Mouse (Mus musculus): ENCODE results near the gene Sectm1a.
"Not testable (repeated sequence)": the region's sequence is repeated elsewhere in the genome, so short reads cannot be mapped to it uniquely, and the experiment has no call there.

Sectm1a gene

DNA sequence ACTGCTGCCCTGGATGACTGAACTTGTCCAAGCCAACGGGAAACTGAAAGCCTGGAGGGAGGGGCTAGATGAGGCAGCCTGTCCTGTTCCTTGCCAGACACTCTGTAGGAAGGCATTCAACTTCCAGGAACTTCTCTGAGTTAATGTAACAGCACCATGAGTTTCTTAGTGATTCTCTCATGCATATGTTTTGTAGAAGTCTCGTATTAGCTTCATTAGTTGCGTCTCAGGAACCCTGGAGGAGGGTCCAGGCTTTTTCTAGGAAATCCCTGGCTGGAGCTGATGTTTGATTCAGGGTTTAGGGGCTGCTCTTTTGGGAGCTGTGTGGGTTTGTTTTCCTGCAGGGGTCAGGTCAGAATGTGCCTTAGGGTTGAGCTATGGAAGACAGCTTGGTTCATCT lies at the start of gene Sectm1a:
Gene Sectm1a, minus strand, starts transcription at position 101 of the 400 bp plus-strand sequence.
- no peak for DNase-seq (ENCODE audit: low spot score)

DNA sequence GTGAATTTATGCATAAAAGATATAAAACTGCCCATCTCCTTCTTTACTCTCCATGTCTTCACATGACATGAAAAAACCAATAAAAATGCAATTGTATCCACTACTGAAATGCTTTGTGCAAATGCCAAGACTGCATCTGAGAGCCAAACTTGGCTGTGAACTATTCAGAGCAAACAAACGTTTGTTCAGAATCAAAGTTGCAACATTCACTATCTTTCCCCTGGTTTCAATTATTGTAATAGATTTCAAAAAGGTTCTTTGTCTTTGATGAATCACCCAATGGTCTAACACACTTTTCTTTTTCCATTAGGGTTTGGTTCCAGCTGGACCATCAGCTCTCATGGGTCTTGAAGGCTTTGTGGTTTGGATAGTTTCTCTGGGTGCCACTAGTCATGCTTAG lies 48.6 kb upstream of the Sectm1a start:
- DNase-seq (ENCODE audit: low spot score), result no peak

DNA sequence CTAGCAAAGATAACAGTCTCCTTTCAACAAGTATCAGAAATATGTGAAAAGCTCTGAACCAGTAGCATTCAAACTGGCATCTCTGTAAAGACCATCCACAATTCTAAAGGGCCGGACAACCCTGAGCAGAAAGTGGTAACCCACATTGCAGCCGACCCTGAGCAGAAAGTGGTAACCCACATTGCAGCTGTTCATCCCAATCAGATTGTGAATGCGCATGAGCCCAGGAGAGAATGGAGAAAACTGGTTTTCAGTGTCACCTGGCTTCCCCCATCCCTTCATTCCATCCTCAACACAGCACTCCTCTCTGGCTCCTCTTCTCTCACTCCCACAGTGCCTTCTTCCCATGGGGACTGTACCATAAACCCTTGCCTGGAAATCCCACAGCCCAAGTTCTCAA lies 46.4 kb upstream of the Sectm1a start:
- no peak for DNase-seq (ENCODE audit: low spot score)

DNA sequence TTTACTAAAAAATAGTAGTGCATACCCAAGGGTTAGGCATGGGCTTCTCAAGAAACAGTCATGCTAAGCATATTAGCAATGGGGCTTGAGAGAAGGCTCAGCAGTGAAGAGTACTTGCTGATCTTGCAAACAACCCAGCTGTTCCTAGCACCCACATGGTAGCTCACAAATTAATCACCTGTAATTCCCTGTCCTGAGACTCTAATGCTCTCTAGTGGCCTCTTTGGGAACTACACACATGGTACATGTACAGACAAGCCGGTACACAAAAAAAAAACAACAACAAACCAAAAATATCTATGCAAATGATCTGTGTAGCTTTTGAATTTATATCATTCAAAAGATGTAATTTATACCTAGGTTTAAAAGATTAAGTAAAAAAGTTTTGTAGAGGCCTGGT lies 45.4 kb upstream of the Sectm1a start:
- no peak for DNase-seq (ENCODE audit: low spot score)

DNA sequence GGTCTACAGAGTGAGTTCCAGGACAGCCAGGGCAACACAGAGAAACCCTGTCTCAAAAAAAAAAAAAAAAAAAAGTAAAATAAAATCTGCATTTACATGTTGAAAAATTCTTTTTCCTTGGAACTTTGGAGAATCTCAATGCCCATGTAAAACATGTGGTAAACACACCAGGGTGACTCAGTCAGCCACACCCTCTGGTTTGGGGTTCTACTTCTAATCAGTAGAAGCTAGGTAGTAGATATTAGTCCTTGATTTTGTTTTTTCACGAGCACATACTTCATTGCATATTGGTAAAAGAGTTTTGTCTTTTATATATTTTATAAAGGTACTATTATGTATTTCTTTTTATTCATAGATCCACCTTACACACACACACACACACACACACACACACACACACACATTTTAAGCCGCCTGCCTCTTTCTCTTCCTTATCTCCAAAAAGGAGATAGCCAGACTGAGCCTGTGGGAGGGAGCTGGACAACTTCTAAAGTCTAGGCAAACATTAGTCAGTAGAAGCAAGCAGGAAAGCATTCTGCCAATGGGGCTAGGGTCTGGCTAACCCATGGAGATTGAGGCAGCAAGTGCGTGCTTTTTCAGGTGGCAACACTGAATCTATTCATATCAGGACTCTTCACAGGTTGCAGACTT lies 44.6 kb upstream of the Sectm1a start:
- no peak for DNase-seq (ENCODE audit: low spot score)

DNA sequence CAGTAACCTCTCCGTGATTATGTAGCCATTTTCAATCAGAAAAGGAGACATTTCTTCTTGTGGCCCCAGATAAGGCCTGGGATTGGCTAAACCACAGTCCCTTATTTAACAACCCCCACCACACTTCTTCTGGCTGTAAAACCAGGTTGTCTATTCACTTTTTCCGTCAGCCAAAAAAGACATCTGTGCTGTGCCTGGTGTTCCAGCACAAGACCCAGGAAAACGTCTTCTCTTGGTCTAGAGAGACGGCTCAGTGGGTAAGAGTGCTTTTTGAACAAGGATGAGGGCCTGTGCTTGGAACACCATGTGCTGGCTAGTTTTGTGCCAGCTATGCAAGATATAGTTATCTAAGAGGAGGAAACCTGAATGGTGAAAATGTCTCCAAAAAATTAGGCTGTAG lies 42.4 kb upstream of the Sectm1a start:
- DNase-seq (ENCODE audit: low spot score), result no peak

DNA sequence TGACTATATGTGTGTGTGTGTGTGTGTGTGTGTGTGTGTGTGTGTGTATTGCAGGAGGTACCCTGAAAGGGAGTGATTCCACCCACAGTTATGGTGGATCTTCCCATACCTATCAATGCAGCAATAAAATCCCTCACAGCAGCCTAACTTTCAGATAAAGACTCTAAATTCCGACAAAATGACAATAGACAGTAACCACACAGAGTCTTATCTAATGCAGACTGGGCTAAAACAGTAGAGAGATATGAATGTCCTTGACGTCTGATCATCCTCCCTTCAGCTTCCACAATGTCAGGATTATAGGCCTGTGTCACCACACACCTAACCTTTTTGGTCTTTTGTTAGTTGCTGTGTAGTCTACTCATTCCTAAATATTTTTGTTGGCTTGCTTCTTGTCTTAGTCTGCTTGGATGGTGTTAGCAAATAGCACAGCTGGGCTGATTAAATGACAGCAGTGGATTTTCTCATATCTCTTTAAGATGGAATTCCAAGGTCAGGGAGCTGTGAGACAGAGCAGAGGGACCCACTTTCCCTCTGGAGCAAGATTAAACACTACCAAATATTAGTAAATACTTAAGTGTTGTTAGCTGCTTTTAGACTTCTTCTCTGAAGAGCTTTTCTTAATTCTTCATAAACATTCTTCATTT lies 41.1 kb upstream of the Sectm1a start:
- DNase-seq (ENCODE audit: low spot score), result no peak

DNA sequence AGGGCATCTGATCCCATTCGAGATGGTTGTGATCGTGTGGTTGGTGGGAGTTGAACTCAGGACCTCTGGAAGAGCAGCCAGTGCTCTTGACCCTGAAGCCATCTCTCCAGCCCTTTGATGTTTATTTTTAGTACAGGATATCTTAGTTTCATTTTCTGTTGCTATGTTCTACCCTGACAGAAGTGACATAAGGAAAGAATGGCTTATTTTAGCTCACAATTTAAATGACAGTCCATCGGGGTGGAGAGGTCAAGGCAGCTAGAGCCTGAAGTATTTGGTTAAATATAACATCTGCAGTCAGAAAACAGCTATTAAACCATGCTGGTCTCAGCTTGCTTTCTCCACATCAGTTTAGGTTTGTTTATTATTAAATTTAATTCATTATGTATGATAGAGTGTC lies 40.1 kb upstream of the Sectm1a start:
- DNase-seq (ENCODE audit: low spot score), result no peak

DNA sequence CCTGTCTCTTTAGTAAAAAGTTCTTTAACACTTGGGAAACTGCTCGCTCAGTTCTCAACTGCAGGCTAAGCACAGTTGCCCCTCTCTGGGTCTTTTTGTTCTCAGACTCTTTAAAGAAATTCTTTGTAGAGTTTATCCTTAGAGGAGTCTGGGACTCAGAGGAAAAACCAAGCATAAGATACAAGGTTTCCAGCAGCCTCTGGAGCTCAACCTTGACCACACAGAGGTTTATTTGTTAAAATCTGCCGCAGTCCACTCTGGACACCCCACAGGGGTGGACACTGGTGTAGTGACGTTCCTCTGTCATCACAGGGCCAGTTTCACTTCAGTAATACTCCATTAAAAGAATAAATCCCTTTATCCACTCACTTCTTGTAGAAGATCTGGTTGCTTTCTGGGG lies 37.6 kb upstream of the Sectm1a start, which contains the start of gene Tex19.2:
Gene Tex19.2, minus strand, starts transcription at position 101 of the 400 bp plus-strand sequence.
- DNase-seq (ENCODE audit: low spot score), result no peak

DNA sequence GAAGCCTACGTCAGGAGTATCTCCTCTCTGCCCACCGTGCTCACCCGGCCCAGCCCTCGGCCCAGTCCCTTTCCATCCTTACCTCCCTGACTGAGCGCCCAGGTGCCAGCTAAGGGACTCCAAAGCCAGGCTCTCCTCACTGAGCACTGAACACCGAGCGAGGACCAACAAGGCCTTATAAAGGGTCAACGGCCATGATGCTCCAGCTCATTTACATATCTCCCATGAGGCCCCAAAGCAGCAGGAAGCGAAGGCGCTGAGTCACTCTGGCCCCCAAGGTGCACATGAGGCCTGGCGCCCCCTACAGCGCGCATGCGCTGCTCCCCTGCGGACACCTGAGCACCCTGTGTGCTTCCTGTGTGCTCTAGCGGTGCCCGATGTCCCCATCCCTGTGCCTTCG lies 37.1 kb upstream of the Sectm1a start:
- no peak for DNase-seq (ENCODE audit: low spot score)

DNA sequence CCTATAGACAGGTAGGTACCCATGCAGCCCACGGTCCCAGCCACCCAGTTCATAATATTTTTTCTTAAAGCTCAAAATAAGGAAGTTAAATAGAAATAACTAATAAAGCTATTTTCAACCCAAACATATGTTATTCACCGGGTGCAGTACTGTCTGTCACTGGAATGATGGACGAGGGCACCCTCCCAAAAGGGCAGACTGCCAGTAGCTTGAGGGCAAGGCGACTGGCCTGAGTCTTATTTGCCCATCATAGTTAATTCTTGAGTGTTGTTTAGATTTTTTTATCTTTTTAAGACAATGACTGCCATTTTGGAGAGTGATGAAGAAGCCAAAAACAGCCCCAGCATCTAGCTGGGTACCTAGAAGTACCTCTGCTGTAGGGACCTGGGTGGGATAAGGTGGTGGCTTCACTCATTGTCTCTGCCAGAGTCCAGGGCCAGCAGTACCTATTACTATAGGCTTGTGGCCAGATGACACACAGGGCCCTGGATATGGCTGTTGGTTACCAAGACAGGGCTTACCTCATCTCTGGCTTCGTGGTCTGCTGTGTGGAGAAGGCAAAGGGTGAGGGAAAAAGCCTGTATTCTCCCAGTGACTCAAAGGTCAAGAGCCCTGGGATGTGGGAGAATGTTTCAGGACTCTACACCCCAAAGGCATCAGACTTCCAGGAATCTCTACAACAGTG lies 31.2 kb upstream of the Sectm1a start:
- DNase-seq (ENCODE audit: low spot score), result no peak

DNA sequence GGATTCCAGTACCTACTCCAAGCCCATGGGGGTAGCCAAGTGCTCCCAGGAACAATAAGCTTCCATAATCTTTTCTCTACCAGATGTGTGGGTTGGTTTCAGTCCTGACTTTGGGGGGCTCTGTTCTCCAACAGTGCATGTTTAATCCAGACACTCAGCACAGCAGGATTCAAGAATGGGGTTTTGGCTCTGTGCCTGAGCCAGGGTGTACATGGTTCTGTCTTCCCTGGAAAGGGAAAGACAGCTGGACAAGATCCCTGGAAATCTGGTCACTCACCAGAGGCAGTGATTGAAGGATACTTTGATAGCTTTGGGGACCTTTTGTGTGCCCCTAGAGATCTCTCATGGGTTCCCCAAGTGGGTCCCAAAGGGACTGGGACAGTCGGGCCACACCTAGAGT lies 30.6 kb upstream of the Sectm1a start:
- no peak for DNase-seq (ENCODE audit: low spot score)

DNA sequence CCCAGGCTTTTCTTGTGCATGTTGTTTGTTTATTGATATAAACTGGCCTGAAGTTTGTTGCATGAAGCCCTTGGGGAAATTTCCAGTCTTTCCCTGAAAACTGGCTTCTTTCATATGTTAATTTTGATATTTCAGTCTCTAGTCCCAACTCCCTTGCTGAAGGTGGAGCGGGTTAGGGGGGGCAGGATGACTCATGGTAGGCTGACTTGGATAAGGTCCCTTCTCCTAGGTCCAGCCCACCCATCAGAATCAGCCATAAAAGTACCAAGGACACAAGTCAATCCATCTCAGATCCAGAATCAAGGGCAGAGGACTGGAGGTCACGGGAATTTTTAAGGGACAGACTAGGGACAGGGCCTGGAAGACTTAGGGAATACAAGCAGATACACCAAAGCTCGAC lies 30.0 kb upstream of the Sectm1a start:
- no peak for DNase-seq (ENCODE audit: low spot score)

DNA sequence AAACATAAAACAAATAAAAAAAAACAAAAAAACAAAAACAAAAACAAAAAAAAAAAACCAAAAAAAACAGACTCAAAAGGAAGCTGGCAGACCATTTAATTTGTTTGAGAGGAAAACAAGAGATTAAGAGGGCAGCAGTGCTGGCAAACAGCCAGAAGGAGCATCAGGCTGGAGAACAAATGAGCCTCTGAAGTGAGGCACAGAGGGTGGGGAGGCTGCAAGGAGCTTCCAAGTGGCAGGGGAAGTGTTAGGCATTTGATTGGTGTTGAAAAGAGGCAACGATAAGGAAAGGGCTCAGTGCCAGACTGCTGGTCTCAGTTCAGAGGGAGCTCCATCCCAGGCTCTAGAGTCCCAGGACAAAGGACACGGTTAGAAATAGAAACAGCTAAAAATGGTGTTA lies 29.0 kb upstream of the Sectm1a start:
- DNase-seq (ENCODE audit: low spot score), result peak; percentile 93

DNA sequence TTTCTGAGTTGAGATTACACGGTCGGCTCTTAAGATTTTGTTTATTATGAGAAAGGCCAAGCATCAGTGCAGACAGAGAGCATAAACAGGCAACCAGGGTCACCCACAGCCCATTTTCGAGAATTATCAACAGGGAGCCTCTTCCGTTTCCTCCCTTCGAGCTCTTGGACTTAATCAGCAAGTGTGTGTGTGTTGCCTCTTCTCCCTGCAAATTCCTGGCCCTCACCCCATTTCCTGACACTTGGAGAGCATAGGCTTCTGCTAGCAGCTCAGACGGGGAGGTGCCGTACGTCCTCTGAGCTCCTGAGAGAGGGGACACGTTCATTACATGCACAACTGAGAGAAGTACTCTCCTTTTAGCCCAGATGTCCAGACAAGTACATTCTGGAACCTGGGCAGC lies 27.0 kb upstream of the Sectm1a start:
- no peak for DNase-seq (ENCODE audit: low spot score)

DNA sequence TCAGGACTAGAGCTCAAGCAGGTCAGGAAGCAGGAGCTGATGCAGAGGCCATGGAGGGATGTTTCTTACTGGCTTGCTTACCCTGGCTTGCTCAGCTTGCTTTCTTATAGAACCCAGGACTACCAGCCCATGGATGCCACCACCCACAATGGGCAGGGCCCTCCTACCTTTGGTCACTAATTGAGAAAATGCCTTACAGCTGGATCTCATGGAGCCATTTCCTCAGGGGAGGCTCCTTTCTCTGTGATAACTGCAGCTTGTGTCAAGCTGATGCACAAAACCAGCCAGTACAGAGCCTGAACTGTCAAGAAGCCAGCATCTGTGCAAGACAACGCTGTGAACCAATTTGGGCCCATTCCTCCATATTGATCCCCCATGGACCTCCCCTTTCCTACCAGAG lies 26.2 kb upstream of the Sectm1a start:
- DNase-seq (ENCODE audit: low spot score), result not testable (repeated sequence)

DNA sequence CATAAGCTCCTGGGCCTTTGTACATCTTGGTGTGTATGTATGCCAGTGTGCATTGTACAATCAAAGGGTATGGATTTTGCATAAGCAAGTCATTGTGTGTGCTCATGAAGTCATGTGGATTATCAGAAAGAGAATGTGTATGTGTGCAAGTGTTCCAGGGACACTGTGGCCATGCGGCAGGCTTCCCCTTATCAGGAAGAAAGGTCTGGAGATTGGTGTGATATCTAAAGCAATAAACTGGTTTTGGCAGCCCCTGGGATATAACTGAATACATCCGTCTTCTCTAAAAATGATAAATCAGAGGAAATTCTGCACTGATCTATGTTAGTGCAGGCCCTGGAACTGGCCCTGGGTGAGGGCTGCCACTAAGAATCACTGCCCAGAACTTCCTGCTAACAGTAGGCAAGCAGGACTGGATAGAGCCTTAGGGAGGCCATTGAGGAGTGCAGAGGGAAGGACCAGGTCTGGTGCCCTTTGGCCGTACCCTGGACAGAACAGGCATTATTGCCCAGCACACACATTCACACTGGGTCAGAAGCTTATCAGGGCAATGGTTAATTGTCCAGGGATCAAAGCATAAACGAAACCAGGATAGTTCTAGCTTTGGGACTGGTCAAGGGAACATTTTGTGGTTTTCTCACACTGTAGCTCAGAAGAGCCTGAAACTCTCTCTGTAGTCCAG lies 20.2 kb upstream of the Sectm1a start:
- no peak for DNase-seq (ENCODE audit: low spot score)

DNA sequence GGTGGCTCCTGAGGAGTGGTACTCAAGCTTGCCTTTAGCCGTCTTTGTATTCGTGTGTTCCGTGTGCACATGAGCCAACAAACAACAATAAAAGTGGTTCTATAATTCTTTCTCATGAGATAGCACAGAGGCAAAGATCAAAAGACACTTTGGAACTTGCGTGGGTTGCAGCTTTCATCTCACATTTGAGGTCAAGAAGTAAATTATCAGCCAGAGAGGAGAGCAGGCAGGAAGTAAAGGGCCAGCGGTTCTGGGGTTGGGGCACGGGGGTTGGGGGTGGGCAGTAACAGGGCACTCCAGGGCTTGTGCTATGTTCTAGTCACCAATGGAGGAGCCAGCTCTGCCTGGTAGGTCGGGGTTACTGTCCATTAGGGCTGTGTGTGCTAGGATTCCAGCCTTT lies 19.7 kb upstream of the Sectm1a start:
- no peak for DNase-seq (ENCODE audit: low spot score)

DNA sequence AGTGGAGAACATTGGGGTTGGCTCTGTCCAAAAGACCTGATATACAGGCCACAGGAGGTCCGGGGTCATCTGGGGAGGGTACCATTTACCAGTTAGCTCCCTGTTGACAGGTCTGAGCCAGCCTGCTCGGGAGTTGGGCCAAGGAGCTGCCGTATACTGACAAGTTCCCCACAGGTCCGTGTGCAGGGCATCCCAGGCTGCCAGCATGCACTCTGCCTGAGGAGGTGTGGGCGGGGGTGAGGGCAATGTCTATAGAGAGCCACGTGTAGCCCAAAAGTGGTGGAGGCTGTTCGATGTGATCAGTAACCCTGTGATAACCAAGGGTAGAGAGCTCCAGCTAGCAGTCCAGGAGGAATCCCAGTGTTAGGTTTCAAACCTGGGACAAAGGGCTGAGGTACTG lies 18.7 kb upstream of the Sectm1a start:
- DNase-seq (ENCODE audit: low spot score), result no peak

DNA sequence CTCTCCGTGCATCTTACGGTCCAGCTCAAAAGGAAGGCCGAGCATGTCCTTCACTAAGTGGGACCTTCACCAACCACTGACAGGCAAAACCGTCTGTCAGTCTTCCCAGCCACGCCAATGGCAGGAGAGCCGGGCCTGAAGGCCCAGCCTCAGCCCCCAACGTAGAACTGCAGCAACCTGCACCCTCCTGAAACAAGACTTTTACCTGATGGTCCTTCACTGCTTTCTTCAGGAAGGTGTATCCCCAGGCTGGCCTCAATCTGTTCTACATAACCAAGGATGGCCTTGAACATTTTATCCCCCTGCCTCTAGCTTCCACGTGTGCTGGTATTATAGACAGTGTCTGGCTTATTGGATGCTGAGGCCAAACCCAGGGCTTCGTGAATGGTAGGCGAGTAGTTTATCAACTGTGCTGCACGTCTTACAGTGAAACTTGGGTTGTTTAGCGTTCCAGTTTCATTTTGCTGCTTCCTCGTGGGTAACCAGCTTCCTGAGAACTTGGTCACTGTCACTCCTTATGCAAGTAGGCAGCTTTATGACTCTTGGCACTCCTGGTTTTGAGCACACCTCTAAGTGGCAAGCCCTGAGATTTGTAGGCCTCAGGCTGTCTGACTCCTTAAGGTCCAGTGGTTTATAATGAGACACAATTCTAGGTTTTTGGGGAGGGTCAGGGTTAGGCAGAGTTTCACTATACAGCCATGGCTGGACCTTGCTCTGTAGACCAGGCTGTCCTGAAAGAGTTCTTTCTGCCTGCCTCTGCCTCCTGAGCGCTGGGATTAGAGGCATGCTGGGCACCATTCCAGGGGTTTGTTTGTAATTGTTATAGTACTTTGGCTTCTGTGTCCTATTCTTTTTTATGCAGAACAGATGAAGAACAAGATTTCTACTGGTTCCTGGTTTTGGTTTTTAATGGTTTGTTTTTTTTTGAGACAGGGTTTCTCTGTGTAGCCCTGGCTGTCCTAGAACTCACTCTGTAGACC lies 11.9 kb upstream of the Sectm1a start:
- DNase-seq (ENCODE audit: low spot score), result no peak

DNA sequence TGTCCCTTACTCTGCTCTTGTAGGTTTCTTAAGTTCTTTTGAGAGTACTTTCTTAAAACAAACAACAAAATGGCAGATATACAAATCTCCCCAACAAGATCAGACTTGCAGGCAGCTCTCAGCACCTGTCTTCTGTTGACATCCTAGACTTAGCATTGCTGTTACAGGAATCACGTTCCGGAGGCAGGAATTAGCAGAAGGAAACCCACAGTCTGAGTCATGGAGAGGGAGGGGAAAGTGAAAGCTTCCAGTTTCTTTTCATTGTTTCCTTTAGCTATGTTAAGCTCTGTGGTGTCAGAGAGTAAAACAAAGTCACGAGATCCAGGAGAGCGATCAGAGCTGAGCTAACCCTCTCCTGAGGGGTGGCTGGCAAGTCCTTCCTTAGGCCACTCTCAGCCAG lies 9.9 kb upstream of the Sectm1a start:
- no peak for DNase-seq (ENCODE audit: low spot score)

Data from MN1 (cell line).